Mouse (Mus musculus) liver, adult 2 months (tissue): ENCODE measurements at regions not wholly inside any gene's neighbourhood (a gene's known extent, or its start where the extent isn't known, plus 50 kb on each side); places are given as distances from the start of the nearest gene placed in this dataset.

Source experiments
- DNase-seq: peaks from one replicate; pipeline ENCODE4 v3.0.0-alpha.2; 2011; ENCODE audit warnings: low read depth, low spot score; ENCODE audit errors: extremely low read depth
- H3K27ac ChIP-seq: fragments of 200-500 bp; replicated peaks from 2 replicates; pipeline ENCODE4 v1.5.1; 2012; ENCODE audit warnings: low read depth, mild to moderate bottlenecking, control low read depth, inconsistent platforms, low read length; ENCODE audit not compliant: insufficient read depth
- H3K27me3 ChIP-seq: fragments of 200-500 bp; 2 replicates; pipeline ENCODE4 v1.6.1; 2012; ENCODE audit warnings: mild to moderate bottlenecking, moderate library complexity, low read length, inconsistent platforms; ENCODE audit not compliant: control insufficient read depth, insufficient read depth
- H3K36me3 ChIP-seq: fragments of 200-500 bp; 2 replicates; pipeline ENCODE4 v1.6.1; 2012; ENCODE audit warnings: low read length, inconsistent platforms; ENCODE audit not compliant: control insufficient read depth, insufficient read depth
- H3K4me1 ChIP-seq: fragments of 200-500 bp; 2 replicates; pipeline ENCODE4 v1.6.1; 2011; ENCODE audit warnings: low read length; ENCODE audit not compliant: control insufficient read depth, insufficient read depth
- H3K4me3 ChIP-seq: fragments of 200-500 bp; 2 replicates; pipeline ENCODE4 v1.5.1; 2011; ENCODE audit warnings: low read depth, mild to moderate bottlenecking, control low read depth, low read length, moderate library complexity; ENCODE audit not compliant: insufficient read depth
- H3K79me2 ChIP-seq: fragments of 200-500 bp; 2 replicates; pipeline ENCODE4 v1.6.1; 2012; ENCODE audit warnings: inconsistent platforms, mild to moderate bottlenecking, low read length, moderate library complexity; ENCODE audit not compliant: control insufficient read depth, insufficient read depth
- H3K9ac ChIP-seq: fragments of 200-500 bp; 2 replicates; pipeline ENCODE4 v1.6.1; 2012; ENCODE audit warnings: low read depth, mild to moderate bottlenecking, control low read depth, inconsistent platforms, low read length
- CTCF ChIP-seq: fragments of 200-500 bp; IDR thresholded peaks from 2 replicates; pipeline ENCODE4 v1.5.1; 2011; ENCODE audit warnings: low read depth, low read length, control low read depth
- POLR2A ChIP-seq: fragments of 200-500 bp; IDR thresholded peaks from 2 replicates; pipeline ENCODE4 v1.6.1; 2011; ENCODE audit warnings: low read length, control low read depth; ENCODE audit not compliant: insufficient read depth; ENCODE audit errors: extremely low read depth
- WGBS: fragments of 180-500 bp; shearing (Covaris S2); methylation state at CpG from one replicate; pipeline ENCODE4 v1.1.7; 2018; 5-methylcytosine and 5-hydroxymethylcytosine counted together

DNA sequence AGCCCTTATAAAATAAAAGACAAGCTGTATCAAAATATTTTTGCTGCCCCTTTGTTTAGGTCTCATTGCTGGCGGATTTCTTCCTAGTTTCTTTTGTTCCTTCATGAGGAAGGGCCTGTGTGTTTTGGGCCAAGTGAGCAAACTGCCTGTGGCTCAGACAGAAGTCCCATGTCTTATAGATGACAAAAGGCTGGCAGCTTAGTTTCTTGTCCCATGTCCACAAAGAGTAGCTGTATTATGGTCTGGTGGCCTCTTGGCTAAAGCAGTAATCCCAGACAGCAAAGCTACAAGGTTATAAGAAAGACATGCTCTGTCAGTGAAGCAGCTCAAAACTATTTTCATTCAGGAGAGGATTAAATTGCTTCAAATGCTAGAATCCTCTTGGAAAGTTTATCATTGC is 103.1 kb upstream of the Kcnab1 start:
- H3K79me2 ChIP-seq: no peaks in the 10 kb centered on the region
- no peaks in the 10 kb centered on the region for H3K27me3 ChIP-seq
- no peak for TF ChIP-seq CTCF
- no peak for TF ChIP-seq POLR2A
- no peak for DNase-seq
- no peak overlapping the region for H3K4me3 ChIP-seq
- H3K4me1 ChIP-seq: no peaks in the 10 kb centered on the region
- no peak overlapping the region for H3K9ac ChIP-seq
- 79% methylated on average over 1 of the region's 1 CpGs for whole genome bisulfite sequencing
- no peaks in the 10 kb centered on the region for H3K36me3 ChIP-seq
- H3K27ac ChIP-seq: no peak overlapping the region

- 69% methylated on average over 3 of the region's 3 CpGs for whole genome bisulfite sequencing
Observed at GRCm38 (mm10) chr3:65006565-65006964, 102.6 kb upstream of the Kcnab1 start.

GRCm38 (mm10) chr3:65023876-65024275 is 85.3 kb upstream of the Kcnab1 start:
- no peaks in the 10 kb centered on the region for H3K27me3 ChIP-seq
- DNase-seq: no peak
- H3K9ac ChIP-seq: no peak overlapping the region
- WGBS: 60% methylated on average over 2 of the region's 2 CpGs
- TF ChIP-seq CTCF: no peak
- TF ChIP-seq POLR2A: no peak
- no peaks in the 10 kb centered on the region for H3K79me2 ChIP-seq
- H3K36me3 ChIP-seq: no peaks in the 10 kb centered on the region
- H3K4me3 ChIP-seq: no peak overlapping the region
- no peaks in the 10 kb centered on the region for H3K4me1 ChIP-seq
- H3K27ac ChIP-seq: no peak overlapping the region

More at GRCm38 (mm10) chr3:65006565-65006964, 102.6 kb upstream of the Kcnab1 start:
- no peaks in the 10 kb centered on the region for H3K27me3 ChIP-seq
- TF ChIP-seq POLR2A (no peak), CTCF (no peak)
- no peaks in the 10 kb centered on the region for H3K4me1 ChIP-seq
- H3K9ac ChIP-seq: no peak overlapping the region
- DNase-seq: no peak
- H3K79me2 ChIP-seq: no peaks in the 10 kb centered on the region
- H3K4me3 ChIP-seq: no peak overlapping the region
- H3K27ac ChIP-seq: no peak overlapping the region
- H3K36me3 ChIP-seq: no peaks in the 10 kb centered on the region

DNA sequence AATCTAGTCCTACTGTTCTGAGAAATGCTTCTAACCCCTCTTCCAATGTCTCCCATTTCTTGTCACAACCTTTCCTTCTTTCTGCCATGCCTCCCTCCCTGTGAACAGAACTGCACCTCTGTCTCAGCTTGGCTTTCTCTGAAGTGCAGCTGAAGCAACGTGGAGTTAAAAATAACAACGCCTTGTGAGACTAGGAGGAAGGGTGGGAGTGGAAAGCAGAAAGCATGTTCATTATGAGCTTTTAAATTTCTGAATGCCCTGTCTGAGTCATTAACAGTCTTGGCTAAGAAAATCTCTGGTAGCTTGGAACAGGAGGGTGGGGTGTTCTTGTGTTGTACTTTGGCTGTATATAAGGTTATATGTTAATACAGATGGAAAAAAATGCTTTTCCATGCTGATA is 71.6 kb upstream of the Kcnab1 start:
- TF ChIP-seq POLR2A (no peak), CTCF (no peak)
- 72% methylated on average over 2 of the region's 2 CpGs for WGBS
- Histone ChIP-seq H3K27ac (no peak overlapping the region), H3K79me2 (no peaks in the 10 kb centered on the region), H3K4me3 (no peak overlapping the region), H3K27me3 (no peaks in the 10 kb centered on the region), H3K9ac (no peak overlapping the region), H3K36me3 (no peaks in the 10 kb centered on the region), H3K4me1 (no peaks in the 10 kb centered on the region)
- no peak for DNase-seq

DNA sequence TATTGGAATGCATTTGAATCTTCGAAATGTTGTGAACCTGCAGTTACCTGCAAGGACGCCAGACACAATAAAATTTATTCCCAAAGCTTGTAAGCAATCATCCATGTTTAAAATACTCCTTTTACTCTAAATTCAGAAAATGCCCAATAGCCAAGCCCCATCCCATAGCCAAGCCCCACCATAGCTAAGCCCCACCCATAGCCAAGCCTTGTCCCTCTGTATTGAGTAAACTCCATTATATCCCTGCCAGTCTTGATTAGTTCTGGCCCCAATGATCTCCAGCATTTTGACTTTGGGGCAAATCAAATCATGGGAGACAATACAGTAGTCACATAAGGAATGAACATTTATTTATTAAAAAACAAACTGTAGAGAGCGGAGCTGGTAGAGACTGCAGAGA is 61.3 kb upstream of the Kcnab1 start:
- no peak overlapping the region for H3K27ac ChIP-seq
- H3K79me2 ChIP-seq: no peaks in the 10 kb centered on the region
- TF ChIP-seq CTCF: no peak
- no peak for TF ChIP-seq POLR2A
- no peak overlapping the region for H3K9ac ChIP-seq
- WGBS: 88% methylated on average over 3 of the region's 3 CpGs
- DNase-seq: no peak
- H3K27me3 ChIP-seq: no peaks in the 10 kb centered on the region
- H3K36me3 ChIP-seq: no peaks in the 10 kb centered on the region
- H3K4me3 ChIP-seq: no peak overlapping the region
- no peaks in the 10 kb centered on the region for H3K4me1 ChIP-seq

GRCm38 (mm10) chr3:65055401-65055800 is 53.8 kb upstream of the Kcnab1 start:
- H3K36me3 ChIP-seq: no peaks in the 10 kb centered on the region
- H3K9ac ChIP-seq: no peak overlapping the region
- no peak overlapping the region for H3K27ac ChIP-seq
- TF ChIP-seq POLR2A: no peak
- no peak for TF ChIP-seq CTCF
- DNase-seq: no peak
- H3K4me3 ChIP-seq: no peak overlapping the region
- H3K4me1 ChIP-seq: no peaks in the 10 kb centered on the region
- H3K27me3 ChIP-seq: no peaks in the 10 kb centered on the region
- WGBS: 65% methylated on average over 3 of the region's 3 CpGs
- no peaks in the 10 kb centered on the region for H3K79me2 ChIP-seq
